Comparison of ENCODE assay signal across 8 mouse cellular contexts in genomic region chr4:111442435-111443238, GRCm38 (mm10). TPM values are rescaled to one million over a fixed set of nuclear protein-coding genes. Genes with fewer than 3 reads are reported as not detected.
DNase-seq lines count a peak whose midpoint lies in the region; ATAC-seq and TF ChIP-seq lines count a peak whose summit lies in the region.

No protein-coding gene starts in this region.

- peaks cover 10% of the 10 kb centered on the region; the same call in 1 of the 2 replicates for H3K36me3 ChIP-seq in hindbrain, embryonic 12.5 days
- H3K36me3 ChIP-seq in hindbrain, embryonic 11.5 days (ENCODE audit: control insufficient read depth, insufficient read depth, low read length) = no peaks in the 10 kb centered on the region
- peaks cover 5% of the 10 kb centered on the region; the same call in 1 of the 2 replicates for H3K36me3 ChIP-seq in hindbrain, embryonic 15.5 days
- H3K36me3 ChIP-seq in midbrain, embryonic 10.5 days = peaks cover 30% of the 10 kb centered on the region

- peaks cover 30% of the 10 kb centered on the region for H3K4me1 ChIP-seq in hindbrain, embryonic 12.5 days
- H3K4me1 ChIP-seq in hindbrain, embryonic 11.5 days (replicated peaks; ENCODE audit: control insufficient read depth, insufficient read depth, low read length) = no peaks in the 10 kb centered on the region; the same call in 1 of the 2 replicates
- peaks cover 3% of the 10 kb centered on the region for H3K4me1 ChIP-seq in bone marrow, adult 2 months (ENCODE audit: control insufficient read depth, insufficient read depth, low read length)
- H3K4me1 ChIP-seq in hindbrain, embryonic 15.5 days (replicated peaks) = peaks cover 37% of the 10 kb centered on the region
- peaks cover 50% of the 10 kb centered on the region for H3K4me1 ChIP-seq in midbrain, embryonic 10.5 days

- no peaks in the 10 kb centered on the region for H3K27me3 ChIP-seq in hindbrain, embryonic 12.5 days
- no peaks in the 10 kb centered on the region for H3K27me3 ChIP-seq in hindbrain, embryonic 11.5 days (ENCODE audit: control insufficient read depth, insufficient read depth, low read length)
- no peaks in the 10 kb centered on the region for H3K27me3 ChIP-seq in hindbrain, embryonic 15.5 days
- peaks cover 36% of the 10 kb centered on the region for H3K27me3 ChIP-seq in midbrain, embryonic 10.5 days (ENCODE audit: low read depth, poor library complexity, severe bottlenecking)

- H3K27ac ChIP-seq in hindbrain, embryonic 12.5 days = peak overlapping the region; percentile 75
- H3K27ac ChIP-seq in hindbrain, embryonic 11.5 days (ENCODE audit: low read depth, low read length) = no peak overlapping the region
- H3K27ac ChIP-seq in bone marrow, adult 2 months (ENCODE audit: control insufficient read depth, insufficient read depth, low read depth, low read length, poor library complexity) = peak overlapping the region; percentile 59
- H3K27ac ChIP-seq in hindbrain, embryonic 15.5 days (replicated peaks) = peak overlapping the region; percentile 52; the same call in 1 of the 2 replicates
- H3K27ac ChIP-seq in midbrain, embryonic 10.5 days (replicated peaks) = 0 out of 2 replicates have a peak overlapping the region, but pooled peaks have one; percentile 28

- no peaks in the 10 kb centered on the region for H3K9me3 ChIP-seq in hindbrain, embryonic 12.5 days (replicated peaks)
- H3K9me3 ChIP-seq in hindbrain, embryonic 11.5 days (ENCODE audit: control insufficient read depth, low read length) = no peaks in the 10 kb centered on the region
- no peaks in the 10 kb centered on the region for H3K9me3 ChIP-seq in hindbrain, embryonic 15.5 days
- no peaks in the 10 kb centered on the region for H3K9me3 ChIP-seq in midbrain, embryonic 10.5 days (replicated peaks)

- no peak for ATAC-seq in hindbrain, embryonic 12.5 days (ENCODE audit: low FRiP score)
- no peak for ATAC-seq in hindbrain, embryonic 11.5 days (ENCODE audit: low FRiP score)
- ATAC-seq in CD4-positive, CD25-positive, alpha-beta regulatory T cell, adult 4 months = peak; percentile 11
- peak; percentile 9; the same call in 1 of the 2 replicates for ATAC-seq in hindbrain, embryonic 15.5 days (ENCODE audit: low FRiP score, low read depth)

- H3K4me2 ChIP-seq in hindbrain, embryonic 12.5 days (replicated peaks) = no peak overlapping the region
- no peak overlapping the region for H3K4me2 ChIP-seq in hindbrain, embryonic 11.5 days (replicated peaks; ENCODE audit: low read depth, low read length)
- no peak overlapping the region for H3K4me2 ChIP-seq in hindbrain, embryonic 15.5 days

- WGBS in hindbrain, embryonic 12.5 days = 80% methylated on average over 1 of the region's 1 CpGs
- WGBS in hindbrain, embryonic 11.5 days = 84% methylated on average over 1 of the region's 1 CpGs
- WGBS in bone marrow, adult 2 months = 6% methylated on average over 1 of the region's 1 CpGs
- 57% methylated on average over 1 of the region's 1 CpGs for WGBS in hindbrain, embryonic 15.5 days
- WGBS in midbrain, embryonic 10.5 days = 73% methylated on average over 1 of the region's 1 CpGs

- no peak for DNase-seq in hindbrain, embryonic 11.5 days (ENCODE audit: low spot score)
- no peak for DNase-seq in midbrain, embryonic 10.5 days (ENCODE audit: low spot score)
- no peak for DNase-seq in thymus, postnatal 36 days
- DNase-seq in left cerebral cortex, adult 8-10 months (ENCODE audit: low spot score in 2 of 2) = no peak

- H3K4me3 ChIP-seq in hindbrain, embryonic 12.5 days = no peak overlapping the region
- H3K4me3 ChIP-seq in hindbrain, embryonic 11.5 days (ENCODE audit: low read depth, low read length) = no peak overlapping the region
- H3K4me3 ChIP-seq in bone marrow, adult 2 months (replicated peaks; ENCODE audit: control insufficient read depth, low read depth, low read length) = no peak overlapping the region
- no peak overlapping the region for H3K4me3 ChIP-seq in hindbrain, embryonic 15.5 days
- H3K4me3 ChIP-seq in midbrain, embryonic 10.5 days = no peak overlapping the region

- TF ChIP-seq CTCF in bone marrow, adult 2 months (IDR thresholded peaks at IDR 0.05; ENCODE audit: control insufficient read depth, insufficient read depth, low read length) = no peak

- TF ChIP-seq POLR2A in bone marrow, adult 2 months (IDR thresholded peaks at IDR 0.05; ENCODE audit: borderline replicate concordance, control insufficient read depth, low read depth, low read length) = no peak

- no peak overlapping the region for H3K9ac ChIP-seq in hindbrain, embryonic 12.5 days
- no peak overlapping the region for H3K9ac ChIP-seq in hindbrain, embryonic 11.5 days (ENCODE audit: low read depth, low read length)
- H3K9ac ChIP-seq in hindbrain, embryonic 15.5 days = no peak overlapping the region

RNA-seq across cellular contexts. Expression of gene Bend5, which starts 27.8 kb away (rescaled TPM):
- 68.2 and 70.2 TPM in 2 replicates for polyA plus RNA-seq in hindbrain, embryonic 12.5 days (2016; fragmentation: Nextera tagmentation; extraction: Ambion mirVana)
- polyA plus RNA-seq in hindbrain, embryonic 11.5 days (2014; fragmentation: Nextera tagmentation; extraction: Ambion mirVana) = 48.8 and 51.8 TPM in 2 replicates
- polyA plus RNA-seq in CD4-positive, CD25-positive, alpha-beta regulatory T cell, adult 4 months (2017; shearing (Covaris generic)) = under 1 TPM; 0.49 to 0.89 TPM
- polyA plus RNA-seq in bone marrow, adult 2 months (2011; ENCODE audit: insufficient read depth, insufficient read length, low replicate concordance, missing spikeins) = 3.1 and 6.1 TPM in 2 replicates
- polyA plus RNA-seq in hindbrain, embryonic 15.5 days (2015; fragmentation: Nextera tagmentation; extraction: Ambion mirVana) = 57.5 and 59.4 TPM in 2 replicates
- polyA plus RNA-seq in midbrain, embryonic 10.5 days (2016; fragmentation: Nextera tagmentation; extraction: Ambion mirVana) = 26.3 and 31.6 TPM in 2 replicates
- 10 to 100 TPM; 14.2 to 15.6 (median 15.4) TPM for total RNA-seq in left cerebral cortex, adult 8-10 months (2022)

Comparison
In these comparisons a context has a peak if more than half of its experiments do, and no peak if none do; other contexts are left out.
1. ATAC-seq: peak in CD4-positive, CD25-positive, alpha-beta regulatory T cell, adult 4 months (single experiment) and hindbrain, embryonic 15.5 days (single experiment); none in hindbrain, embryonic 12.5 days (single experiment) and hindbrain, embryonic 11.5 days (single experiment).